Mouse (Mus musculus) heart, adult 9 months (tissue): Measurements from ENCODE around the gene Cep170b.

Experiments used
- DNase-seq, 2 experiments: peaks; one replicate each; pipeline ENCODE4 v3.0.0; 2022; ENCODE audit warnings: low spot score in 2 of 2

Cep170b gene

DNA sequence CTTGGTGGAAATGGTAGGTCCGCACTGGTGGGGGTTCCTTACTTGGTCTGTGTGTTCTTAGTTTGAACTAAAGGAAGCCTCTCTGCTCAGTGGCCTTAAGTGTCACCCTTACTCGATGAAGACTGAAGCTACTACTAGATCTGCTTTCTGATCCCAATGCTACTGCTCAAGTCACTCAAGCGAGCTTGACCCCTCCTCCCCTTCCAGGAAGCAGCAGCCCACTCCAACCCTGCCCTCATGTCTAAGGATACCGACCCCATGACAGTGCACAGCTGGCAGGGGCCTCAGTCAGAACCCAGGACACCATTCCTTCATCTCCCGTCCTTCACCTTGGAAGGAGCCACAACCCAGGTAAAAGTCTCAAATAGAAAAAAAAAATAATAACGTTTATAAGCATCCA is at the start of gene Cep170b:
Cep170b (plus strand) TSS at position 240 of the 400 bp plus-strand sequence.
- DNase-seq = no peak

DNA sequence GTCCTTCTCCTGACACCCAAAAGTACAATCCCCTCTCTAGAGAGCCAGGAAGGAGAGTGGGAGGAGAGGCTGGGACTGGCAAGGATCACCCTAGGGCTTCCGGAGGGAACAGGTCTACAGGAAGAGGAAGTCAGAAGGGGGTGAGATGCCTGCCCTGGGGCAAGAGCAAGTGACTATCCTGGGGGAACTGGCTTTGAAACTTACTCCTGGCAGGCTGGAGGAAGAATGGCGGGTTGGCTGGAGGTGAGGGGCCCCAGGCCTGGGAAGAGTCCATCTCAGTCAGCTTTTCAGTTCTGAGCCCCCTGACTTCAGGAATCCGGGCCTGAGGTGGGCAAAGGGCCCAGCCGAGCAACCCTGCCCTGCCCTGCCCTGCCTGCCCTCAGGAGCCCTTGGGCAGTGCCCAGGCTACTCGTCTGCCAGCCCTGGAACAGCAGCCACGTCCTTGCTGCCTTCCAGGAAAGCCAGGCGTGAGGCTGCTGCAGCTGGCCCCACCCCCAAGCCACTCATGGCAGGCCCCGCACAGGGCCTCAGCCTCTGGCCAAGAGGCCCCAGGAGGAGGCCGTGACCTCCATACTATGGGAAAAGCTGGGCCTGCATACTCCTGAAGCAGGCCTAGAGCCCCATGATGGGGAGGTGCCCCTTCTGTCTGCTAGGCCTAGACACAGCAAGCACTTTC is 49.4 kb upstream of the Cep170b start:
- DNase-seq = peak; percentile 73 to 77

DNA sequence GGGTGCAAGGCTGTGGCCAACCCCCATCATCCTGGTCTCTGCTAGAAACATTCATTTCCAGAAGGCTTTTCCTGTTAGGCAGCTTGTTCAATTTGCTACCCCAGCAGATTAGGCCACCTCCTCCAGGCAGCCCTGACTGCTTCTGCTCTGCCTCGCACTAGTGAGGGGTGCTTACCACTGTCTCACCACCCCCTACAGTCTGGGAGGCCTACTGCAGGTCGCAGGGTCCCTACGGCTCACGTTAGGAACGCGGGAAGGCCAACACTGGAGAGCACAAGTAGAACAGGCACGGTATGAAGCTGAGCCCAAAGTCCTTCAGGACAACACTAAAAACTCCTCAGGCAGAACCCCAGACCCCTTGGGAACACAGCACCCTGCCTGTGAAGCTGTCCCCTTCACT is 48.4 kb upstream of the Cep170b start:
- DNase-seq = no peak

DNA sequence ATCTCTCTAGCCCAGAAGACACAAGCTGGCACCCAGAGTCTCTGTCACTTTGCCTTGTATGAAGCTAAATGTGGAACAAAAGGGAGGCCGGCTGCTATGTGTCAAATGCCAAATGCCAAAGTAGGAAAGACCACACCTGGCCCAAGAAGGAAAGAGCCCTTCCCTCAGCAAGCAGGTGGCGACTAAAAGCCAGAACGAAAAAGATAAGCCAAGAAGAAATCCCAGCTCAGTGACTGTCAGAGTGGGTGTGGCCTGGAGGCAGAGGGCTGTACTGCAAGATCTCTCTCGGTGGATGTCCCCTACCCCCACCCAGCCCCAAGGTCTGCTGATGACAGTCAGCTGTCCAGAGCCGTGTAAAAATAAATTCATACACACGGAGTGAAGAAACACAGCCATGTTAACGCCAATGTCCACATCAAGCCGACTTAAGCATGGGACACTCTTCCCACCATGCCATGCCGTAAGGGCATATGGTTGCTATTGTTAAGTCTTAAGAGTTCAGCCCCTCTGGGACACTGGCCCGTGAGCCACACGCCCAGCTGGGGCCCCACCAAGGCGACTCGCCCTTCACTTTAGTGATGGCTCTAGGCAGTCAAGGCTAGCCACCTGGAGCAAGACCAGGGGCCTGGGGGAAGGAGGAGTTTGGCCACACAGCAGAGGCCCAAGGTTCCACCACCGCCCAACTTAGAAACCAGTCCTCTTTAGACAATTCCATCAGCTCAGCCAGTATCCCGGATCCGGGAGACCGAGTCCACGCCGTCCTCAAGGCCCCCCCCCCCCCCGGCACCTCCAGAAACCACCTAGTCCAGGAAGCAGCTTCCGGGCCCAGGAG is 47.3 kb upstream of the Cep170b start:
- peak; percentile 46 to 54 for DNase-seq

DNA sequence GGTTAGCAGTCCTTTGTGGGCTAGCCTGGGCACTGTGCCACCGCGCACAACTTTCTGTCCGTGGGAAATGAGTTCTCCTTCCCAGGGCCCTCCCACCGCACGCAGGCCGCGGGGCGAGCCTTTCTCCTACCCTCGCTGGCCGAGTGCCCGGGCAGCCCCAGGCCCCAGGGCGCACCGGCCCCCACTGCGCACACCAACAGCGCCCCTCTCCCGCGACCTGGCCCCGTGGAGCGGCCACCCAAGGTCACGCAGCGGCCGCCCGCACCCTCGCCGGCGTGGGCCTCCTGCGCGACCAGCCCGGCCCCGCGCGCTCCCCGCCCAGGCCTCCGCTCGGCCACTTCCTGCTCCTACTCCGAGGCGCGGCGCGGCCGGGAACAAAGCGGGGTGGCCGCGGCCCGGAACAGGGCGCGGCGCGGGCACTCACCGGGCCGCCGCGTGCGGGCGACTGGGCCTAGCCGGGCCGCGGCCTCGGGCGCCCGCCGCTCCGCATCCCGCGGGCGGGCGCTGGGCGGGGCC is 46.6 kb upstream of the Cep170b start:
- peak; percentile 49 to 50 for DNase-seq

DNA sequence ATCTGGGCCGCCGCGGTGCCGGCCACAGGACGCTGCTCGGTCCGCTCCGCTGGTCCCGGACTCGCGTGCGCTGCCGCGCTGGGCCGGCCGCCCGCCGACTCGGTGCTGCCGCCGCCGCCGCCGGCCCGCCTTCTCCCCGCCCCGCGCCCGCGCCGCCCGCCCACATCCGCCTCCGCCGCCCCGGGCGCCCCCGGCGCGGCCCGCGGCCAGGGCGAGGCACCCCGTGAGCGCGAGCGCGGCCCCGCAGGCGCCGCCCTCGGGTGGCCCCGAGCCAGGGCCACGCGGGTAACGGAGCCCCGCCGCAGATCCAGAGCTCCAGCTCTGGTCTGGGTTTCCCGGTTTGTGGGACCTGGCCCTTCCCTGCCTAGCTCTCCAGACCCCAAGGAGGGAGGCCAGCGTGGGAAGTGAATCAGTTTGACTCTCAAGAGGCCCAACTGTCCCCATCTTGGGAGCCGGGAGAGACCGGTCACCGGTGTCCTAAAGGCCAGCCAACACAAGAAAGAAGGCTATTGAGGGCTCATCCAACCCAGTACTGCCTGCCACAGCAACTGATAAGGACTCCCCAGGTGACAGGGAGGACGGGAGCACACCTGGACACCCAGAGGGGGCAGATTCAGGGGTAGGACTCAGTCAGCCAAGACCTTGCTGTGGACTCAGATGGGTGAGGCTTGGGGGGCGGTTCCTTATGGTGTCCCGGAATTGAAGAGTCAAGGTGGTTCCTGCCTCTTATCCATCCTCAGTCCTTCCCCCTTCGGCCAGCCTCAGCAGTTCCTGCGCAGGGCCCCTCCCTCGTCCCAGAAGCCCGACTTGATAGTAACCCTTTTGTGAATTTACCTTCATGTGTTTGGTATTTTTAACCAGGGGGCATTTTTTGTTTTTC is 45.9 kb upstream of the Cep170b start, which contains the start of gene Akt1:
Akt1 (minus strand) TSS at position 753 of the 880 bp plus-strand sequence.
- DNase-seq = peak; percentile 76 to 81

DNA sequence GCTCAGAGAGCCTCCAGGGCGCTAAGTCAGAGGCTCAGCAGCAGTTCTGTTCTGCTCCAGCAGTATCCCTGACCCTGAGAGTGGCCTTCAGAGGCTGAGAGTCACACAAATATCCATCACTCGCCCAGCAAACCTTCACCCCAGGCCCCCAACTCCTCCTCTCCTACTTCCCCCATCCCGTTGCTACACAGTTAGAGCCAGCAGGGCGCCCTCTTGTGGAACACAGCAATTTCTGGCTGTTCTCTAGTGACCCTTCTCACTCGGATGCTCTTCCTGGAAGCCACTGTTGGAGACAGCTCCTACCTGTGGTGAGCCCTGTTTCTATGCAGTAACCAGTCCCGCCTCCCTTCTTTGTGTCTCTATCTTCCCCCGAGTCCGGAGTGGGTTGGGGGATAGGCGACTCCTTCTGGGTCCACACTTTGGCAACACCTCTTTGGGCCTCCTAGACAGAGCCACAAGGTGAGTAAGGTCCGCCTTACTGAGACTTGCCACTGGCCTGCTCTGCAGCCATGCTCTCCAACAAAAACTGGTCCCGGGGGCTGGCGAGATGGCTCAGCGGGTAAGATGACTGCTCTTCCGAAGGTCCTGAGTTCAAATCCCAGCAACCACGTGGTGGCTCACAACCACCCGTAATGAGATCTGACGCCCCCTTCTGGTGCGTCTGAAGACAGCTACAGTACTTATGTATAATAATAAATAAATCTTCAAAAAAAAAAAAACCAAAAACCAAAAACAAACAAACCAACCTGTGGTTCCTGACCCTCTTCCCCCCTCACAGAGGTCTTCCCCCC is 44.8 kb upstream of the Cep170b start:
- peak; percentile 69 to 83 for DNase-seq

DNA sequence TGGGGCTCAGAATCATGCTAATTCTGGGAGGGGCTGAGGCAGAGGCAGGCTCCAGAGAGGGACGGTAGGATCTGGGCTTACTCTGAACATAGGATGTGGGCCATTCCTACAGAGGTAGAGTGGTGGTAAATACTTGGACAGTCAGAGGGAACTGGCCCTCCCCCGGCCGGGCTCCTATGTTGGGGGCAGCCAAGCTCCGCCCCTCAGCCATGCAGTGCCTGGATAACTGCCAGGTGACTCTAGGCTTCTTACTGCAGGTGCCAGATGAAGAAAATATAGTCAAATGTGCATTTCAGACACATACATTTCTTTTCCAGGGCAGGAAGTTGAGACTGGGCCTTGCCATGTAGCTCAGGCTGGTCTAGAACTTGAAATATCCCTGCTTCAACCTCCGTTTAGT is 43.2 kb upstream of the Cep170b start:
- DNase-seq = no peak

DNA sequence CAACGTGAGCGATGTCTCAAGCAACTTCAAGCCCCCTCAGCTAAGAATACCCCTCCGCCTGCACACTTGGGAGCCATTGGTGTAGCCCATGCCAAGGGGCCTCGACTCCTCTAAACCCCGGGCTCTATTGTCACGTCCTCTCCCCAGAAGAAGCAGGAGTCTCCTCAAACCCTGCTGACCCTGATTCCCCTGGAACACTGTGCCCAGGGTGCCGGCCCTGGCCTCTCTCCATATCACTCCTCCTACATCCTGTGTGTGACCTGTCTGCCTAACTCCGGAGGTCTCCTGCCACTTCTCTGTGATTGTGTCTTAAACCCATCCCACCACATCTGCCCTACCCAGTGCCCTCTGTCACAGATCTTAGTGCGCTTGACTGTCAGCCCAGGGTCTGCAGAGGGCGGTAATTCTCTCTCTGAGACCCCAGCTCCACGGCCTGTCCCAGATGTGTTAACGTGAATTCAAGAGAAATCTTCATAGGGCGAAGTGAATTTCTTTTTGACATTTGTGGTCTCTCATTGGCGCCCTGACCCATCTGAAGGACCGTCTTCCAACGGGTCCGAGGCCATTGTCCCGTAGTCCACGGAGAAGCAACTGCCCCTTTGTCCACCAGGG is 42.2 kb upstream of the Cep170b start:
- no peak for DNase-seq

DNA sequence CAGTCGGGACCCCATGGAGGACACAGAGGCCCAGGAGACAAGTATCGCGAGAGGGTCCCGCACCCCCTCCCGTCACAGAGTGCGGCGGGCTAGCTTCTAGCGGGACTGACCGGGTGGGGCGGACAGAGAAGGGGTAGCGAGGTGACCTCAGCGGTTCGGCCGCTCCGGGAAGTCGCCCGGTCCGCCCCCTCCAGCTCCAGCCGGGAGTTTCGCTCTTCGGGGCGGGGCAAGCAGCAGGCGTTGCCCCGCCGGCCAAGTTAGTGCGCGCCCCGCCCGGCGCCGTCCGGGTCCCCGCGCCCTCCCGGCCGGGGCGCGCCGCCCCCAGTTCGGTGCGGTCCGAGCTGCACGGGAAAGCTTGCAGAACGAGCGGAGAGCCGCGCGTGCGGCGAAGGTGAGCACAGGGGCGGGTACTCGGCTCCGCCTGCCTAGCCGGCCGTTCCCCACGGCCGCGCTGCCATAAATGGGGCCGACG is 41.7 kb upstream of the Cep170b start, which contains the start of gene Zbtb42:
Zbtb42 (plus strand) TSS at position 274 of the 472 bp plus-strand sequence.
- DNase-seq = peak; percentile 74

DNA sequence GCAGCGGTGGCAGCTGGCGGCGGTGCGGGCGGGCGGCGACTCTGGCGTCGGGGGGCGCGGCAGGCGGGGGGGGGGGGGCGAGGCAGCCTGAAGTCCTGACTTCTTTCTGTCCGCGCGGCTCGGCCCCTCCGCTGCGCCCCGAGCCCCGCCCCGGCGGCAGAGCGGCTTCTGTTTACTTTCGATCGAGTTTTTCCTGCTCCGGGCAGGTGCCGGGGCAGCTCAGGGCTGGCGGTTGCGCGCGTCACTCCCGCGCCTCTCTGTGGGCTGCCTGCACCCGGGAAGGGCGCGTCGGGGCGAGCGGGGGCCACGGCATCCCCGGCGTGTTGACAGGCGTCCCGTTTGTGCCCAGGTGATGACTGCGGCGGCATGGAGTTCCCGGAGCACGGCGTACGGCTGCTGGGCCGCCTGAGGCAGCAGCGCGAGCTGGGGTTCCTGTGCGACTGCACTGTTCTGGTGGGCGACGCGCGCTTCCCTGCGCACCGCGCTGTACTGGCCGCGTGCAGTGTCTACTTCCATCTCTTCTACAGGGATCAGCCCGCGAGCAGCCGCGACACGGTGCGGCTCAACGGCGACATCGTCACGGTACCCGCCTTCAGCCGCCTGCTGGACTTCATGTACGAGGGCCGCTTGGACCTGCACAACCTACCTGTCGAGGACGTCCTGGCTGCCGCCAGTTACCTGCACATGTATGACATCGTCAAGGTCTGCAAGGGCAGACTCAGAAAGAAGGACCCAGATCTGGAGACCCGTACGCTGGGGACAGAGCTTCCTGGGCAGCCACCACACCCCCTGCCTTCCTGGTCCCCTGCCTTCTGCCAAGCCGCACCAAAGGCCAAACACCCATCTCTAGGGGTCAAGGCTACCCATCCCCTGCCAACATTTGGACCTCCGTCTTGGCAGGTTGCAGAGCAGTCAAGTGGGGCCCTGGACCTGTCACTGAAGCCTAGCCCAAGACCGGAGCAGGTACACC is 40.9 kb upstream of the Cep170b start:
- DNase-seq = no peak

DNA sequence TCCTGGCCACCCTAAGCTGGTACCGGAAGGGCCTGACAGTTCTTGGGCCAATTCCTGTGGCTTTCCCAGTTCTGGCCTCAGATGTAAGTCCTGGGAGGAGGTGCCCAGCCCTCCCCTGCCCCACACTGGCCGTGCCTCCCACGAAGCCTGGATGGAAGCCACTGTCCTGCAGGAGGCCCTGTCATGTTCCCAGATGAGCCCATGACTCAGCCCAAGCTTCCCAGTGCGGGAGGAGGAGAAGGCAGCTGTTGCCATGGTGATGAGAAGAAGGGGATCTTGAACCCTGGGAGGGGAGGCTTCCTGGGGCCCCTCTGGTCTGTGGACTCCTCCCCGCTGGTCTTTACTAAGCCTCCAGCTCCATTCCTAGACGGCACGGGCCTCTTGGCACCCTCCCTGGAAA is 36.9 kb upstream of the Cep170b start:
- DNase-seq = no peak

DNA sequence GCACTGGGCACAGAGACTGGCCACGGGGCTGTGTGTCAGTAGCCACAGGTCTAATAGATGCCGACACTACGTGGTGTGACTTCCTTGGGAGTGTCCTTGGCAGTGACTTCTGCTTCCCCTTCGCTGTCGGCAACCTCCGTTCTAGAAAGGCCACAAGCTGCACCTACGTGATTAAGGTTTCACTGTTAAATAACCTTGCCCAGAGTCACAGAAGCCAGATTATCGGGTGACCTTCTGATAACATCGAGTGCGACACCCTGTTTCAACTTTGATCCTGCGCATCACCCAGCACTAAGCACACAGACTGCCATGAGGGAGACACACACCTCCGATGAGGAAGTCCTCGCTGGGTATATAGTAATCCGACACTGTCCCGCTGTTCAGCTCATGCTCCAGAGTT is 31.8 kb upstream of the Cep170b start:
- no peak for DNase-seq

DNA sequence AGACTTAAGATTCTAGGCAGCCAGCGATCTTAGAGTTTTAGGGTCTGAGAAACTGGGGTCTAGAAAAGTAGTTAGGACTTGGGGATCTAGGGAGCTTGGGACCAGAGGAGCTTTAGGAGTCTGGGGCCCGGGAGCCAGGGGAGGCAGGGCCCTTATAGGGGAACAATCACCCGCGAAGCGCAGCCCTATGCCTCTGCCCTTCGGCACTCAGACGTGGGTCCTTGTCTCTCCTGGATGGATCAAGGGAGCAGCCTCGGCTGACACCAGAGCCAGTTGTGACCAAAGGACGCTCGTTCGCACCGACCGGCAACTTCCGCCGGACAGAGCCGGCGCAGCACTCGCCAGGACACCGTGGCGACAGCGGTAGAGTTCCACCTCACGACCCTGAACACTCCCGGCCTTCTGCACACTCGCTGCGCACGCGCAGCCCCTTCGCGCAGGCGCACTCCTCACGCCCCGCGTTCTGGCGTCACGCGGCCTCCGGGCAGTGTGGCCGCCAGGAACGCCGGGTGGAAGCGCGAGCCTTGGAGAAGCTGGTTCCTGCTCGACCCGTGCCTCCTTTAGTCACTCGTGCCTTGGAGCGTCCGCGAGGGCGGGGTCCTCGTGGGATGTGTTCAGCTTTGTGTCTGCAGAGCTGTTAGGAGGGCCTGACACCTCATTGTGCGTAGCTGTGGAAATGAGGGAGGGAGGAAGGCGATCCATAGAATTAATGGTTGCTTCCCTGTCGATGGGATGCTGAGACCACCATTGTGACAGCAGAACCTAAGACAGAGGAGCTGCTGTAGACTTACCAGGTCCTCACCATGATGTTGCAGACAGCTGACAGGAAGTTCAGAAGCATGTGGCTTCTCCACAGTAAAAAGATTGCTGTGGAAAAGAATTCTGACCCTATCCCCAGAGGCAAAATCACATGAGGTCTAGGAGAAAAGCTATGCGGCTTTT is 26.8 kb upstream of the Cep170b start:
- peak; percentile 94 for DNase-seq

DNA sequence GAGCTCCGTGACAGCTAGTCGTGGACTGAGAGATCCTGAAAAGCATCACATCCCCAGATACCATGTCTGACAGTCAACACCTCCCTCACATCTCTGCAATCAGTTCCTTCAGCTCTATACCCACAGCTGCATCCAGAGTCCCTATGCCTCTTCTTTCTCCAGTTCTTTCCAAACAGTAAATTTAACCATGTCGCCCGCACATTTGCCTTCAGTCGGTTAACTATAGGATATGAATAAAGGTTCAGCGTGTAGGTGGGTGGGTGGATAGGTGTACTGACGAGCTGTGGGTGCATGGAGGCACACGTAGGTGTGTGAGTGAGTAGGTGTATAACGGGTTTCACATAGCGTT is 26.2 kb upstream of the Cep170b start:
- no peak for DNase-seq

DNA sequence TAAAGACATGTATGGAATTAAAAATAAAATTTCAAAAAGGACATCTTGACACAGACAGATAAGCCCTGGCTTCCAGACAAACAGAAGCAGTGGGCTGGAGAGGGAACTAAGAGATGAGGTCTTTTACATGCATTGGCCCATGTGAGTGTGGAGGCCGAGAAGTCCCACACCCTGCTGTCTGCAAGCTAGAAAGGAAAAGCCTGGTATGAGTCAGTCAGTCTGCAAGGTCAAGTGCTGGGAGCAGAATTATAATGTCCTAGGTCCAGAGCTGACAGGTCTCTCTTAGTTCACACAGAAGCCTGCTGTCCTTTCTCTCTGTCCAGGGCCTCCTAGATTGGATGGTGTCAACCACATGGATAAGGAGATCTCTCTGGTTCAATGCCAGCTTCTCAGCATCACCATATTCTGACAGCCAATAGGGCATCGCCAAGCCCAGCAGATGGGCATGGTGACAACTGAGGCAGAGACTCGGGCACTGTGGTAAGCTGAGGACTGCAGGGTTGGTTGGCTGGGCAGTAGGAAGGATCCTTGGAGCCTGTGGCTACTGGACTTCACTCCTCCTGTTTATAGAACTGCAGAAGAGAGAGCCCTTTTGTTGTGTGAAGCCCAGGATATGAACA is 23.3 kb upstream of the Cep170b start:
- DNase-seq = no peak

DNA sequence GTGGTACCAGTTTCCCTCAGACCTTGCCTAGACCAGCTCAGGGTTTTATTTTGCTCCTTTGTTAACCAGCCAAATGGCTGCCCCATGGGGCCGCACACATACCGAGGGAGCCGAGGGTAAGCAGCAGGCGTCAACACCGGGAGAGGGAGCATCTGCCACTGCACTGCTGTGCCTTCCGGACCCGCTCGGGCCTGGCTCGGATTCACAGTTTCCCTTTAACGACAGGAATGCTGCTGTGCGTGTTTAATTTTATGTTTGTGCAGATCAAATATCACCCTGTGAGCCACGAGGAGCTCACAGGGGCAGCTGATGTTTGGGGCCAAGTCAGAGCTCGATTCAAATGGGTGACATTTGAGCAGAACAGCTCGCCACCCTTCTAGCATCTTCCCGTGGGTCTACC is 19.7 kb upstream of the Cep170b start:
- DNase-seq = no peak
